Mouse (Mus musculus): Measurements from ENCODE around the gene Prdx4. TPM values are rescaled to one million over a fixed set of nuclear protein-coding genes. Genes with fewer than 3 reads are reported as not detected.

The Prdx4 gene
- polyA plus RNA-seq, 1 experiment from 2014 or later: 103 TPM

Other genes with a start within 250 kb of the Prdx4 start
- gene Magea2, start 247.1 kb downstream of the Prdx4 start, polyA plus RNA-seq (2015; fragmentation: Nextera tagmentation; extraction: Ambion mirVana): not detected in 2 replicates
- not detected in 2 replicates for gene Cldn34b2, start 212.3 kb downstream of the Prdx4 start, polyA plus RNA-seq (2015; fragmentation: Nextera tagmentation; extraction: Ambion mirVana)
- gene Sat1, start 124.3 kb downstream of the Prdx4 start, polyA plus RNA-seq (2015; fragmentation: Nextera tagmentation; extraction: Ambion mirVana): 53.4 and 57.2 TPM in 2 replicates
- 29.6 and 30.9 TPM in 2 replicates for gene Acot9, start 78.3 kb downstream of the Prdx4 start, polyA plus RNA-seq (2015; fragmentation: Nextera tagmentation; extraction: Ambion mirVana)

Data from forebrain, embryonic 15.5 days (tissue).